Mouse (Mus musculus): ENCODE data around the gene Gm17374. TPM values are rescaled to one million over a fixed set of nuclear protein-coding genes. Genes with fewer than 3 reads are reported as not detected.
"Not testable (repeated sequence)": the region's sequence is repeated elsewhere in the genome, so short reads cannot be mapped to it uniquely, and the experiment has no call there.

Gm17374 gene
- polyA plus RNA-seq (2015; fragmentation: Nextera tagmentation; extraction: Ambion mirVana), result not detected in 2 replicates

DNA sequence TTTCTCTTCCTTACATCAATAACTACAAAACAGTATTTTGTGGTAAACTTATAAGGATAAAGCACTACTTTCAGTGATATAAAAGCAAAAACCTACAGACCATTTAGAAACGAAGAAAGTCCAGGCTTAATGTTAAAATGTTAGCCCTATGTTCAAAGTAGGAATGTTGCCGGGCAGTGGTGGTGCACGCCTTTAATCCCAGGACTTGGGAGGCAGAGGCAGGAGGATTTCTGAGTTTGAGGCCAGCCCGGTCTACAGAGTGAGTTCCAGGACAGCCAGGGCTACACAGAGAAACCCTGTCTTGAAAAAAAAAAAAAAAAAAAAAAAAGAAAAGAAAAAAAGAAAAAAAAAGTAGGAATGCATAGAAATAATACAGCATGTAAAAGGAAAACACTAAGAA is at the start of gene Gm17374:
Gm17374 (plus strand) TSS at position 301 of the 400 bp plus-strand sequence.
- not testable (repeated sequence) for ATAC-seq (ENCODE audit: insufficient number of reproducible peaks, low FRiP score, low TSS enrichment, low read depth); H3K4me2 ChIP-seq
- WGBS, result 88% methylated on average over 4 of the region's 4 CpGs

DNA sequence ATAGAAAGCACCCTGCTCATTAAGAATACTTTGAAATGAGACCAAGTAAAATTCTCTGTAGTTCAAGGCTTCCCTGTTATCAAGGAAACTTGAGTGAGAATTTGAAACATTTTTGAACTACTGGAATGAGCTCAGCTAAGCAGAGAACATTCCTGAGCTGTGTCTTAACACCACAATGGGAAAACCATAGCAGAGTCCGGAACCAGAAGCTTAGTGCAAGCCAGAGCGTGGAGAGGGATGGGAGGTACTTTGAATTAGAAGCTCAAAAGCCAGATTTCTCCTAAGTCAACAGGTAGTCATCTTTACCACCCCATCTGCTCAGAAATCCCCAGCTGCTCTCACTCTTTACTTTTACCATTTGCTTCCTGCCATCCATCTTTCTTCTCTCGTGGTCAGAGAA is 46.9 kb upstream of the Gm17374 start:
- H3K4me1 ChIP-seq, result no peaks in the 10 kb centered on the region
- WGBS, result 58% methylated on average over 3 of the region's 3 CpGs
- no peak for ATAC-seq (ENCODE audit: insufficient number of reproducible peaks, low FRiP score, low TSS enrichment, low read depth)

More for the DNA sequence above, at the start of gene Gm17374:
- peaks cover 29% of the 10 kb centered on the region for H3K36me3 ChIP-seq
- not testable (repeated sequence) for H3K27ac ChIP-seq, H3K27me3 ChIP-seq, H3K4me3 ChIP-seq, H3K4me1 ChIP-seq, H3K9me3 ChIP-seq, H3K9ac ChIP-seq

DNA sequence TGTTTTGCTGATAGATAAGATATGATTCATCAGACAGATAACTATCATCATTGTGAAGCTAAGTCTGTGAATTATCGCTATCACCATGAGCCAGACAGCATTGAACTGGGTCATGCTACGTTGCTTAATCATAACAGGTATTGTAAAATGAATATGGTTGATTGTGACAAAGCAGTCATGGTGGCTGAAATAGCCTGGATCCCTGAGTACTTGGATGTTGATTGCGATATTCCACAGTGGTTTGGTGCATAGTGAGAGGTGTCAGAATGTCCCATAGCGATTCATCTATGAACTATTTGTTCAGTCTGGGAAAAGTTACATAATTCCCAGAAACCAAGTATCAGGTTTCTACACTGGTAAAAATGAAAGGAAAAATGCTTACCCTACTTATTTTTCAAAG is 44.2 kb upstream of the Gm17374 start:
- Histone ChIP-seq H3K9ac (no peak overlapping the region), H3K4me1 (no peaks in the 10 kb centered on the region), H3K4me3 (no peak overlapping the region), H3K27ac (no peak overlapping the region), H3K9me3 (no peaks in the 10 kb centered on the region), H3K27me3 (no peaks in the 10 kb centered on the region), H3K4me2 (no peak overlapping the region), H3K36me3 (no peaks in the 10 kb centered on the region)
- 78% methylated on average over 4 of the region's 4 CpGs for WGBS
- no peak for ATAC-seq (ENCODE audit: insufficient number of reproducible peaks, low FRiP score, low TSS enrichment, low read depth)

More for the DNA sequence above, 46.9 kb upstream of the Gm17374 start:
- Histone ChIP-seq H3K36me3 (no peaks in the 10 kb centered on the region), H3K27ac (no peak overlapping the region), H3K4me2 (no peak overlapping the region), H3K4me3 (no peak overlapping the region), H3K9ac (no peak overlapping the region), H3K27me3 (no peaks in the 10 kb centered on the region), H3K9me3 (no peaks in the 10 kb centered on the region)

DNA sequence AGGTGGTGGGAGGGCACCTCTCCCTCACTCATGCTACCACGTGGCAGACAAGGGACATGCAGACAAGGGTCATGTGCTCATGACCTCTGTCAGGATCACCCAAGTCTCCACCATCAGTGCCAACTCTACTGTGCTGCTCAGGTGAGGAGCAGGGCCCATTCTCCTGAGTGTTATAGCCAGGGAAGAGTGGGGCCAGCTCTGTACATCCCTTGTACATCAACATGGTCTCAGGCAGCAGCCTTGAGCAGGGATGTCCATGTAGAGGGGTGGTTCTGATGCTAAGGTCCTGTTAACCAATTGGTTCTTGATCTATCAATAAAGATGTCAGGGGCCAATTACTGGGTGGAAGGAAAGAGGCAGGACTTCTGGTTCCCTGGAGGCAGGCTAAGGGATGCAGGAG is 42.9 kb upstream of the Gm17374 start:
- Histone ChIP-seq H3K4me3 (no peak overlapping the region), H3K27me3 (no peaks in the 10 kb centered on the region), H3K4me2 (no peak overlapping the region), H3K9me3 (no peaks in the 10 kb centered on the region), H3K27ac (no peak overlapping the region), H3K36me3 (no peaks in the 10 kb centered on the region), H3K9ac (no peak overlapping the region), H3K4me1 (no peaks in the 10 kb centered on the region)
- WGBS, result 56% methylated on average over 1 of the region's 1 CpGs
- no peak for ATAC-seq (ENCODE audit: insufficient number of reproducible peaks, low FRiP score, low TSS enrichment, low read depth)

DNA sequence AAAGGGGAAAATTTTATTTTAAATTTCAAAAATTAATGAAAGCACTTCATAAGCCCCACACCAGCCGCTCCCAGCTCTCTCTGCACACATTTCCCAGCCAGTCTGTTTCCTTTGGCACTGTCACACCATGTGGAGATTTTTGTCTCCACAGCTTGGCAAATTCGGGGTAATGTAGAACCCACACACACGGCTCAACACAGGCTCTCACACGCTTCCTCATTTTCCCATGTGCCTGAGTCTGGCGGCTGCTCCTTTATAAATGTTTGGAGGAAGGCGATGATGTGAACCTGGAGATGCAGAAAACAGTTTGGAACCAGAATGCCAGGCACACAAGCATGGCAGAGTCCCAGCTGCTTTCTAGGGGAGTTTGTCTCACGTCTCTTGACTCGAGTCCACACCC is 38.0 kb upstream of the Gm17374 start:
- Histone ChIP-seq H3K9ac (no peak overlapping the region), H3K36me3 (peaks cover 4% of the 10 kb centered on the region; the same call in 1 of the 2 replicates), H3K4me2 (no peak overlapping the region), H3K27me3 (no peaks in the 10 kb centered on the region), H3K27ac (no peak overlapping the region), H3K4me1 (no peaks in the 10 kb centered on the region), H3K9me3 (no peaks in the 10 kb centered on the region), H3K4me3 (no peak overlapping the region)
- 71% methylated on average over 8 of the region's 8 CpGs for WGBS
- no peak for ATAC-seq (ENCODE audit: insufficient number of reproducible peaks, low FRiP score, low TSS enrichment, low read depth)

DNA sequence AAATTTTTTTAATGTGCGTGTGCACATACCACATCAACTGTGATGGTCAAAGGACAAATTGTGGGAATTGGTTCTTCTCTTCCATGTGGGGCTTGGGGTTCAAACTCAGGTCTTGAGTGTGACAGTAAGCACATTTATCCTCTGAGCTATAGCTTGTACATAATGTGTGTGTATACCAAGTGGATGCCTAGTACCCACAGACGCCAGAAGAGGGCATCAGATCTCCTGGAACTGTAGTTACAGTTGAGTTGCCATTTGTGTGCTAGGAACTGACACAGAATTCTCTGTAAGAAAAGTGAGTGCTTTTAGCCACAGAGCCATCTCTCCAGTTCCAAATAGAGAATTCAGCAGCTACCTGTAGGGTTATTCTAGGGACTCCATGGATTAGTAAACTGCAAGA is 26.3 kb upstream of the Gm17374 start:
- WGBS, result 92% methylated on average over 2 of the region's 2 CpGs
- H3K9me3 ChIP-seq, result no peaks in the 10 kb centered on the region
- H3K4me2 ChIP-seq, result no peak overlapping the region
- H3K36me3 ChIP-seq, result peaks cover 58% of the 10 kb centered on the region
- H3K27me3 ChIP-seq, result no peaks in the 10 kb centered on the region
- no peak overlapping the region for H3K27ac ChIP-seq
- no peak overlapping the region for H3K4me3 ChIP-seq
- H3K9ac ChIP-seq, result no peak overlapping the region
- ATAC-seq (ENCODE audit: insufficient number of reproducible peaks, low FRiP score, low TSS enrichment, low read depth), result no peak
- no peaks in the 10 kb centered on the region for H3K4me1 ChIP-seq

DNA sequence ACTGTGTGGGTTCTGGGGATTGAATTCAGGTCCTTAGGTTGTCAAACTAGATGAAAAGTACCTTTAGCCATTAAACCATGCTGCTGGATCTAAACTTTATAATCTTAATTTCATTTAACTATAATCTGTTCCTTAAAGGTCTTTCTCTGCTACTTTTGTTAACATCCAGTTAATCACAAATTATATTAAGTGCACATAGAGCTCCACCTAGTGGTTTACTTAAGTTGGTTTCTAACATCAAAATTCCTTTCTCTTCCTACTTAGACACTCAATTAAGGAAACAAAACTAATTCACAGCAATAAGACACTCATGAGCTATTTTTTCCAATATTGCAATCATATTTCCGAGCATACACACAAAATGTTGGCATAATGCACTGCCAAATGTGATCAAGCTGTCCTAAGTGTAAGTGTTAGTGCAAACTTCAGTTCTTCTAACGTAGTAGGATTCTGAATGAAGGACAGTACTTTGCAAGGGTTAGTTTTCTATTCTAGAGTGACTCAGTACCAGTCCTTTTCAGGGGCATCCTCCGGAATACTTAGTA is 7.4 kb downstream of the Gm17374 start:
- ATAC-seq (ENCODE audit: insufficient number of reproducible peaks, low FRiP score, low TSS enrichment, low read depth), result no peak
- H3K27ac ChIP-seq, result no peak overlapping the region
- WGBS, result 78% methylated on average over 3 of the region's 3 CpGs
- no peaks in the 10 kb centered on the region for H3K4me1 ChIP-seq
- no peak overlapping the region for H3K9ac ChIP-seq
- H3K9me3 ChIP-seq, result no peaks in the 10 kb centered on the region
- H3K4me3 ChIP-seq, result no peak overlapping the region
- H3K4me2 ChIP-seq, result no peak overlapping the region
- peaks cover 43% of the 10 kb centered on the region for H3K36me3 ChIP-seq
- no peaks in the 10 kb centered on the region for H3K27me3 ChIP-seq

DNA sequence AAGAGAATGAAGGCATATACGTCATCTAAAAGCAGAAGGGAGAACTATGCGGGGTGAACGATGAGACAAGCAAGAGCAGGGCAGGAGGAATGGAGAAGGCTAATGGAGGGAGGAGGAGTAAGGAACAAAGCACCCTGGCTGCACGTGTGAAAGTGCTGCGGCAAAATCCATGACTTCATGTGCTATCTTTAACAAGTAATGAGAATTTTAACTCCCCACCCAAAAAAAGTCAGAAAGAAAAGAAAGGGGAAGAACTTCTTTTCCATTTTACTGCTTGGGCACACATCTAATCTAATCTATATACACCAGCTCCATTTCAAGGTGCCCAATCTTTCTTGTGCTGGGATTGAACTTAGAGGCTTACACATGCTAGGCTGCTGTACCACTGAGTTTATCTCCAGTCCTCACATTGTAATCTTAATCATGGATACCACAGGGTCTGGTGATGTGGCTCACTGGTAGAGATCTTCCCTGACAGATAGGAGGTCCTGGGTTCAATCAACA is 11.6 kb downstream of the Gm17374 start:
- Histone ChIP-seq H3K9ac (no peak overlapping the region), H3K4me3 (no peak overlapping the region), H3K9me3 (no peaks in the 10 kb centered on the region), H3K4me2 (no peak overlapping the region), H3K4me1 (no peaks in the 10 kb centered on the region), H3K27ac (no peak overlapping the region), H3K27me3 (no peaks in the 10 kb centered on the region), H3K36me3 (peaks cover 40% of the 10 kb centered on the region)
- WGBS, result 98% methylated on average over 5 of the region's 5 CpGs
- ATAC-seq (ENCODE audit: insufficient number of reproducible peaks, low FRiP score, low TSS enrichment, low read depth), result no peak

DNA sequence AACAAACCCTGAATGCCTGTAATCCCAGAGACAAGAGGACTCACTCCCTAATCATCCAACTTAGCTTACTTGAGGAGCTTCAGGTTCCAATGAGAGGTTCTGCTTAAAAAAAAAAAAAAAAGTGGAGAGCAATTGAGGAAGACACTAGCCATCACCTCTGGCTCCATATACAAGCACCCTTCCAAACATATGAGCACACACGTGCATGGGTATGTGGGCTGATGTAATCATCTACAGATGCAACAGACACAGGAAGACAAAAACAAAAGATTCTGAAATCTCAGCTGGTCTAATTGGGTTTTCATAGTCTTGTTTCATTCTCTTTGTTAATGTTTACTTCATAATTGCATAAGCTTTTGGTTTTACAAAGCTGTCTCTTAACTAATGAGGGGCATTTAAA is 17.2 kb downstream of the Gm17374 start:
- no peak overlapping the region for H3K9ac ChIP-seq
- peaks cover 10% of the 10 kb centered on the region for H3K4me1 ChIP-seq
- H3K27ac ChIP-seq, result no peak overlapping the region
- no peaks in the 10 kb centered on the region for H3K9me3 ChIP-seq
- peaks cover 21% of the 10 kb centered on the region for H3K36me3 ChIP-seq
- H3K27me3 ChIP-seq, result no peaks in the 10 kb centered on the region
- ATAC-seq (ENCODE audit: insufficient number of reproducible peaks, low FRiP score, low TSS enrichment, low read depth), result no peak
- H3K4me3 ChIP-seq, result no peak overlapping the region
- no peak overlapping the region for H3K4me2 ChIP-seq
- 84% methylated on average over 1 of the region's 1 CpGs for WGBS

DNA sequence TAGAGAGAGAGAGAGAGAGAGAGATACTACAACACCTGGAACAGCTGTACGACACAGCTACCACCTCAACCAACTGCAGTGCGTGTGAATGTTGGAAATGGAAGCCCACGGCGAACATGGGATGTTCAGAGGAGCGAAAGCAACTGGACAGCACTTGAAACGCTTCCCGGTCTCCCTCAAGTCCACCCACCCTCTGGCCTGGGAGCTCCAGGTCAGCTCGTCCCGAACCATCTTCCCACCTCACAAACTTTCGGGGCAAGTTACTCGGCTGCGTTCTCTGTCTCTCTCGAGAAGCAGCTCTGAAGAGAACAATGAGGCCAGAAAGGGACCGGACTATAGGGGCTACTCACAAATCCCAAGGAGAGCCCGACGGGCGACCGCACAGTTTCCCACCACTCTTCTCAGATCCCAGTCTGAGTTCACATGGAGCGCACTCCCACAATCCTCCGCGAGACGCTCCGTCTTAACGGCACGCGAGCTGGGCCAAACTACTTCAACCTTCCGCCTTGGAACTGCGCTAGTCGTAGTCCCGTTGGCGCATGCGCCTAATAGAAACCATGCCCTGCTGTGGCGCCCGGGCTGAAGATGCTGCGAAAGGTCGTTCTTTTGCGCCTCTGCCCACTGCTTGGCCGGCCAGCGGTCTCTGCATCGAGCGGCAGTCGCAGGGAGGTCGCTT is 18.4 kb downstream of the Gm17374 start, which contains the start of the genes Esf1 and Ndufaf5:
Esf1 (minus strand) TSS at position 438 of the 676 bp plus-strand sequence.
Ndufaf5 (plus strand) TSS at position 523 of the 676 bp plus-strand sequence.
- H3K27me3 ChIP-seq, result no peaks in the 10 kb centered on the region
- H3K9ac ChIP-seq, result peak within 1 kb of the TSS; percentile 75
- peaks cover 10% of the 10 kb centered on the region for H3K4me1 ChIP-seq
- under 1% methylated on average over 43 of the region's 43 CpGs for WGBS
- peak within 1 kb of the TSS; percentile 82 for H3K4me3 ChIP-seq
- H3K36me3 ChIP-seq, result peaks cover 16% of the 10 kb centered on the region
- ATAC-seq (ENCODE audit: insufficient number of reproducible peaks, low FRiP score, low TSS enrichment, low read depth), result peak; percentile 93
- H3K9me3 ChIP-seq, result no peaks in the 10 kb centered on the region
- peak within 1 kb of the TSS; percentile 73 for H3K4me2 ChIP-seq
- H3K27ac ChIP-seq, result peak within 1 kb of the TSS; percentile 89

DNA sequence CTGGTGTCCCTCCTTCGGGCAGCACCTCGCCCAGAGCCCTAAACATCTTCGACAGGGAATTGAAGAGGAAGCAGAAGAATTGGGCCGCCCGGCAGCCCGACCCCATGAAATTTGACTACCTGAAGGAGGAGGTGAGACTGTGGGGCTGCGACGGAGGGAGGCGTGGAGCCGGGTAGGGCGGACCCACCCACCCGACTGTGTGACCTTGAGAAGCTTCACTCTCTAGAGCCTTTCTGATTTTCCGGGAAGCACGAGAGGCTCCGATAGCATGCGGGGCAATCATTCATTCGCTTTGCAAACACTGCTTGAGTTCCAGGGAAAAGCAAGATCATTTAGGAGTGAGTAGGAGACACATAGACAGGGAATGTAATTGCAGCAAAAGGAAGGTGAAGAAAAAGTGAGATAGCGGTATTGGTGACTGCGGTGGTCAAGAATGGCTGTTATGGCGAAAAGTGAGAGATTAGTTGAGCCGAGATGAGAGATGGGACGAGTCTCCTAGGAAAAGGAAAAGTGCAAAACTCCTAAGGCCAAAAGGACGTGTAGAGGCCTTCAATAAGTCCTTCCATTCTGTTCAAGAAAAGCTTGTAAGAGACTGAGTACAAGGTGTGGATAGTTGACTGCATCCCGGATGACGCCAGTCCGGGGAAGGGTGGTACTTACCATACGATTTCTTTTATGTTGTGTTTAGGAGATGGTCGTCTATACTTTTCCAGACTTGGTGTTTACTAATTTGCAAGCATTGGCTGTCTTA is 19.1 kb downstream of the Gm17374 start:
- Histone ChIP-seq H3K36me3 (peaks cover 14% of the 10 kb centered on the region; the same call in 1 of the 2 replicates), H3K27me3 (no peaks in the 10 kb centered on the region), H3K9ac (peak overlapping the region; percentile 75), H3K4me3 (peak overlapping the region; percentile 82), H3K4me1 (peaks cover 10% of the 10 kb centered on the region), H3K4me2 (peak overlapping the region; percentile 73), H3K27ac (peak overlapping the region; percentile 89), H3K9me3 (no peaks in the 10 kb centered on the region)
- ATAC-seq (ENCODE audit: insufficient number of reproducible peaks, low FRiP score, low TSS enrichment, low read depth), result peak; percentile 82
- WGBS, result 8% methylated on average over 28 of the region's 28 CpGs
